Mouse (Mus musculus) hindbrain, embryonic 12.5 days (tissue): ENCODE measurements at regions not wholly inside any gene's neighbourhood (a gene's known extent, or its start where the extent isn't known, plus 50 kb on each side); places are given as distances from the start of the nearest gene placed in this dataset.

Experiments used
- ATAC-seq: fragments of 200-750 bp; cut with Nextera tagmentation; 2 replicates; pipeline ENCODE4 v1.8.0; 2017; ENCODE audit warnings: moderate TSS enrichment; ENCODE audit not compliant: low FRiP score
- H3K27ac ChIP-seq: fragments of 300-500 bp; sonication (generic); 2 replicates; pipeline ENCODE4 v1.5.1; 2016; ENCODE audit warnings: mild to moderate bottlenecking
- H3K27me3 ChIP-seq: fragments of 300-500 bp; sonication (generic); 2 replicates; pipeline ENCODE4 v1.6.1; 2016; ENCODE audit warnings: mild to moderate bottlenecking
- H3K36me3 ChIP-seq: fragments of 300-500 bp; sonication (generic); 2 replicates; pipeline ENCODE4 v1.6.1; 2016; ENCODE audit warnings: mild to moderate bottlenecking
- H3K4me1 ChIP-seq: fragments of 300-500 bp; sonication (generic); 2 replicates; pipeline ENCODE4 v1.6.1; 2016
- H3K4me2 ChIP-seq: fragments of 300-500 bp; sonication (generic); replicated peaks from 2 replicates; pipeline ENCODE4 v1.6.1; 2016; ENCODE audit warnings: mild to moderate bottlenecking
- H3K4me3 ChIP-seq: fragments of 300-500 bp; sonication (generic); 2 replicates; pipeline ENCODE4 v1.5.1; 2016; ENCODE audit warnings: mild to moderate bottlenecking
- H3K9ac ChIP-seq: fragments of 300-500 bp; sonication (generic); 2 replicates; pipeline ENCODE4 v1.6.1; 2016; ENCODE audit warnings: mild to moderate bottlenecking, moderate library complexity
- H3K9me3 ChIP-seq: fragments of 300-500 bp; sonication (generic); replicated peaks from 2 replicates; pipeline ENCODE4 v1.6.1; 2016; ENCODE audit warnings: mild to moderate bottlenecking
- WGBS: fragments of 180-500 bp; shearing (Covaris S2); methylation state at CpG from one replicate; pipeline ENCODE4 v1.1.7; 2016; 5-methylcytosine and 5-hydroxymethylcytosine counted together

DNA sequence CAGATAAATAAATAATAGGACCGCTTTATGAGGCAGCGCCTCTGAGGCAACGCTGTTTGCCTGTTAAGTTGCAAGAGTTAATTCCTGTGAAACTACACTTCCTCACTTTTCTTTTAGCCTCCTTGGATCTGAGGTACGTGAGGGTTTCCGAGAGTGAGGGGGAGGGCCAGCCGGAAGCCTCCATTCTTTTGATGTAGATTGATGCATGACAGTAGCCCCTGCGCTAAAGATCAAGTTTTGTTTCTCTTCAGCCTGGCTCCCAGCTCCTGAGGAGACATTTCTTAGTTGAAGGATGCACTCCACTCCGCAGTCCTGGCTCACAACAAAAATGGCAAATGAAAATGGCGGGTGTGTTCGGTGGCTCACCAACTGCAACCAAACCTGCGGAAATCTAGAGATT lies 485.6 kb upstream of the Cited2 start:
- WGBS = 23% methylated on average over 11 of the region's 11 CpGs
- H3K27me3 ChIP-seq = no peaks in the 10 kb centered on the region
- peaks cover 36% of the 10 kb centered on the region for H3K4me1 ChIP-seq
- no peaks in the 10 kb centered on the region for H3K36me3 ChIP-seq
- no peak overlapping the region for H3K4me3 ChIP-seq
- no peak for ATAC-seq
- no peaks in the 10 kb centered on the region for H3K9me3 ChIP-seq
- H3K4me2 ChIP-seq = 0 out of 2 replicates have a peak overlapping the region, but pooled peaks have one; percentile 19
- 0 out of 2 replicates have a peak overlapping the region, but pooled peaks have one; percentile 3 for H3K27ac ChIP-seq
- H3K9ac ChIP-seq = no peak overlapping the region

DNA sequence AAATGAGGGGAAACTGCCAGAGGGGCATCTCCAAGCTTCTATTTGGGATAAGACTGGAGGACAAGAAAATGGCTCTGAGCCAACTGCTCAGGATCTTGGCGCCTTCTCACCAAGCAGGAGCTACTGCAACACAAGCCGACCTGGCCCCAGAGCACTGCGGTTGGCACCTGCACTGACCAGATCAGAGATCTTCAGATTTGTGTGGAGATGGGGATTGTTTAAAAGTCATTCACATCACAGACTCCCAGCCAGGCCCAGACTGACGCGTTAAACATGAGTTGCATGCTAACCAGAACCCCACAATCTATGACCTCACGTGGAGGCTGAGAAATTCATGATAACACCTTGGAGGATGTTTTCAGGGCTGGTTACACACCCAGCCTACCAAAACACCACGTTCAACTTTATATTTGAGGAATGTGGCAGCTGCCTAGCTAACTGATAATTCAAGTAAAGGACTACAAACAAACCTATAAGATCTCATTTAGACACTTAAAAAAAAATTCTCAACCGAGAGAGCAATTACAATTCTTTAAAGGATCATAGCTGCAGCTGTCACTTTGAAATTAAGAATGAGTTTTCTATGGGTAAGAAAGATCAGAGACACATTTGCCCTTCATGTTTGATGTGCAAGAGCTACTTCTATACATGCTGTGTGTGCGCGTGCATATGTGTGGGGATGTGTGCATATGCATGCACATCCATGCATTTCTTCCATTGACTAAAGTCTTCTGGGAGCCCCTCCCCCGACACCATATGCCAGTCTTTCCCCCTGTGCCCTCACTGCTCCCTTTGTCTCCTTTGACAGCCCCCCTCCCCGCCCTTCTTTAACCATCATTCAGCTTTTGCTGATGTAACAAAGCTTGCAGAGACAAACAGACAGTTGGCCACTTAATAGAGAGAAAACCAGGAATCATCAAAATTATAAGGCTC lies 484.8 kb upstream of the Cited2 start:
- peak overlapping the region; percentile 49; the same call in 1 of the 2 replicates for H3K27ac ChIP-seq
- H3K4me2 ChIP-seq = no peak overlapping the region
- ATAC-seq = peak; percentile 95
- 35% methylated on average over 12 of the region's 12 CpGs for WGBS
- no peaks in the 10 kb centered on the region for H3K9me3 ChIP-seq
- no peaks in the 10 kb centered on the region for H3K27me3 ChIP-seq
- H3K4me1 ChIP-seq = peaks cover 36% of the 10 kb centered on the region
- no peaks in the 10 kb centered on the region for H3K36me3 ChIP-seq
- no peak overlapping the region for H3K9ac ChIP-seq
- no peak overlapping the region for H3K4me3 ChIP-seq

DNA sequence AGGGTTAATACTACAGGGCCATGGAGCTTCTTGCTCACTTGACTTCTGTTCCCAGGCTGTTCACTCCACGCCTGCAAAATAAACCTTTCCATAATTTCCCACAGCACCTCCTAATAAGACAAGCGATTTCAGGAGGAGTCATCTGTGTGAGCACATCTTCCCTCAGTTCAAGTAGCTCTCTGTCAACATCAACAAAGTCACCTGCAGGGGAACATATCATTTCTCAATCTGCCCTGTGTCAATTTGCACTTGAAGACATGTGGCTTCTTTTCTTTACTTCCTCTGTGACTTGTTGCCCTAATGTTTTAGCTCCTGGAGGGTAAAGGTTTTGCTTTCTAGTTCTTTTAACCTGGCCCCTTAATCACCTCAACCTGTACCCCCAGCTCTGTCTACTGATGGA lies 474.7 kb upstream of the Cited2 start:
- WGBS = 66% methylated on average over 2 of the region's 2 CpGs
- Histone ChIP-seq H3K4me2 (no peak overlapping the region), H3K36me3 (no peaks in the 10 kb centered on the region), H3K9ac (no peak overlapping the region), H3K4me3 (no peak overlapping the region), H3K27ac (no peak overlapping the region), H3K27me3 (no peaks in the 10 kb centered on the region), H3K9me3 (no peaks in the 10 kb centered on the region), H3K4me1 (no peaks in the 10 kb centered on the region)
- no peak for ATAC-seq

DNA sequence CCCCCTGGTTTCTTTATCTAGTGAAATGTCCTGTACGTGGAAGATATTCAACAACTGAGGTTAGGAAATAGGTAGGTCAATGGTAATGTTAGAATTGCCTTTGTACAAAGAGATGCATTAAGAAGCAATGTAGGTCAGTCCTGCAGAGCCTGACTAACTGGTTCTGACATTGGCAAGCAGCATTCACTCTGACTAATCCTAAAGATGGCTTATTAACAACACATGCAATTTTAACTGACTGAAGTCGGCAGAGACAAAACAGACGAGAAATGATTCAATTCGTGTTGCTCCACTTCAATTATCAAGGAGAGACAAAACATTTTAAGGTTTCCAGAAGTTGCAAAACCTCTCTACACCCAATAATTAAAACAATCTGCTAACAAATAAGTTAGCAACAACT lies 470.0 kb upstream of the Cited2 start:
- WGBS = 57% methylated on average over 4 of the region's 4 CpGs
- H3K27ac ChIP-seq = no peak overlapping the region
- no peak overlapping the region for H3K4me3 ChIP-seq
- H3K9ac ChIP-seq = no peak overlapping the region
- H3K9me3 ChIP-seq = no peaks in the 10 kb centered on the region
- no peak for ATAC-seq
- no peak overlapping the region for H3K4me2 ChIP-seq
- H3K36me3 ChIP-seq = no peaks in the 10 kb centered on the region
- H3K27me3 ChIP-seq = no peaks in the 10 kb centered on the region
- H3K4me1 ChIP-seq = no peaks in the 10 kb centered on the region

DNA sequence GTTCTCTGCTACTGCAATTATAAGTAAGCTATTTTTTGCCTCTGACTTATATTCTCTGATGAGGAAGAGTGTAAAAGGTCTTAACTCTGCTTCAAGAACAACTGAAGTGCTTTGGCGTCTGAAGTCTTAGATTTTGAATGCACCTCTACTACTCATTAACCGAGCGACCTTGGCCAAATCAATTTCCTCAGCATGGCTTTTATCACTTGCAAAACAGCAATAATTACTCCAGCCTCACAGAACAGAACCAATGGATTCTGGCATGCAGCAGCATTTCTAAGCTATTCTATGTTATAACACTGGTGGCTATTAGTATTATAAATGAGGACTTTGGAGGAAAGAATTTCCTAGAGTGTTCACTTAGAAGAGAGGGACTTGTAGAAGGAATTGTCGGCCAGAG lies 462.9 kb upstream of the Cited2 start:
- H3K27ac ChIP-seq = no peak overlapping the region
- no peak overlapping the region for H3K4me2 ChIP-seq
- no peaks in the 10 kb centered on the region for H3K4me1 ChIP-seq
- H3K36me3 ChIP-seq = no peaks in the 10 kb centered on the region
- H3K9me3 ChIP-seq = 0 out of 2 replicates have a peak, but pooled peaks cover 4% of the 10 kb centered on the region
- no peak for ATAC-seq
- no peak overlapping the region for H3K4me3 ChIP-seq
- no peak overlapping the region for H3K9ac ChIP-seq
- H3K27me3 ChIP-seq = no peaks in the 10 kb centered on the region
- WGBS = 68% methylated on average over 4 of the region's 4 CpGs

DNA sequence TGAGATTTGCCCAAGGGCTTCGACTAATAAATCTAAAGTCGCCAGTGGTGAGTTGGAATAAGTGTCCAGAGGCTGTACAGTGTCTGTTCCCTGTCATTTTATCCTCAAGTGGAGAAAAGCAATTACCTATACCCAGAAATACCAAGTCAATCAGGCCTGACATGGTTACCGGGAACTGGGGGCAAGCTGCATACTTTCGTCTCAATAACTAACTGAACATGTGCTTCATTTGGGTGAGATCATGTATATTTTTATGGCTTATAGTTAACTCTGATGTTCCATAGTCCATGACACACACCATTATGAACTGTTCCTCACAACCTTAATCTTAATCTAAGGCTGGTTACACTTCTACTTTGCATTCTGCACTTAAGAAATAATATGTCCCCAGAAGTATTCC lies 462.4 kb upstream of the Cited2 start:
- Histone ChIP-seq H3K27ac (no peak overlapping the region), H3K4me3 (no peak overlapping the region), H3K27me3 (no peaks in the 10 kb centered on the region), H3K9ac (no peak overlapping the region), H3K36me3 (no peaks in the 10 kb centered on the region), H3K4me2 (no peak overlapping the region), H3K9me3 (0 out of 2 replicates have a peak, but pooled peaks cover 4% of the 10 kb centered on the region), H3K4me1 (no peaks in the 10 kb centered on the region)
- 77% methylated on average over 4 of the region's 4 CpGs for WGBS
- ATAC-seq = no peak

DNA sequence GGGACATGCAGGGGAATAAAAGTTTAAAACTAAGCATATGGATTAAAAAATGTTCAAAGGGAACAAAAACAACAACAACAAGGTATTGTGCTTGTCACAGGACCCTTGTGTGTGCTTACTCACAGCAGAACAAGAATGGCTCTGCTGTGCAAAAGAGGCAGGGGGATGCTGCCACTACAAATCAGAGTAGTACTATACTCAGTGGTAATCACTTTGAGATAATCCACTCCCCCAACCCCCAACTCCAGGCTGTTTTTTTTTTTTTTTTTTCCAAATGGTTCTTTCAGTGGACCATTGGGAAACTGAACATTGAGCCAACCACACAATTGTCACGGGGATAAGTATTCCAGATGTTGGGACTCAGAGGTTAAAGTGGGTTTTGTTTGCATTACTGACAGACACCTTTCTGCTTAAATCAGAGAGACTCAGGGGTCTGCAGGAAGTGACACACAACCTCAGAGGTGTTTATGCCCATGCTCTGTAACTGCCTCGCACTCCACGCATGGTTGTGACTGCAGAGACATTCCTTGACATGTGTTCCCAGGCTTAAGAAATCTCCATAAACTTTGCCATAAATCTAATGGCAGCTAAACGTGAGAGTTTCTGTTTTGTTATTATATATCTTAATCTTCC lies 461.7 kb upstream of the Cited2 start:
- Histone ChIP-seq H3K27ac (no peak overlapping the region), H3K27me3 (no peaks in the 10 kb centered on the region), H3K4me2 (no peak overlapping the region), H3K9me3 (0 out of 2 replicates have a peak, but pooled peaks cover 4% of the 10 kb centered on the region), H3K4me3 (no peak overlapping the region), H3K36me3 (no peaks in the 10 kb centered on the region), H3K9ac (no peak overlapping the region), H3K4me1 (no peaks in the 10 kb centered on the region)
- 63% methylated on average over 4 of the region's 4 CpGs for WGBS
- ATAC-seq = no peak

DNA sequence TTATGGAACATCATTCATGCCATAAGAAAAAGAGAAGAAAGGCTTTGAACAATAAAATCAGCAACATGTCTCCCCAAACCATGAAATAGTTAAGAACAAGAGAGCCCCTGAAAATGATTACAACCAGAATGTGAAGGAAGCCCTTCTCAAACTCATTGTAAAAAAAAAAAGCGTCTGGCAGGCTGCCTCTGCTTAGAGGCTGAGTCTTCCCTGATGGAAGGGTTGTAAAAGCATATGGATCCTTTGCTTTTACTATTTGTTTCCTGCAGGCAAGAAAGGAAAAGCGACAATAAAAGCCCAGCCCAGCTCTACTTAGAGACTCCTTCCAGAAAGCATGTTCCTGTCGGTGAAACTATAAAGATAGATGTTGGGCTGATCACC lies 461.2 kb upstream of the Cited2 start:
- H3K27me3 ChIP-seq = no peaks in the 10 kb centered on the region
- H3K27ac ChIP-seq = no peak overlapping the region
- no peak overlapping the region for H3K9ac ChIP-seq
- no peak overlapping the region for H3K4me3 ChIP-seq
- no peak for ATAC-seq
- 0 out of 2 replicates have a peak, but pooled peaks cover 4% of the 10 kb centered on the region for H3K9me3 ChIP-seq
- H3K4me2 ChIP-seq = no peak overlapping the region
- no peaks in the 10 kb centered on the region for H3K4me1 ChIP-seq
- no peaks in the 10 kb centered on the region for H3K36me3 ChIP-seq
- WGBS = 67% methylated on average over 3 of the region's 3 CpGs

DNA sequence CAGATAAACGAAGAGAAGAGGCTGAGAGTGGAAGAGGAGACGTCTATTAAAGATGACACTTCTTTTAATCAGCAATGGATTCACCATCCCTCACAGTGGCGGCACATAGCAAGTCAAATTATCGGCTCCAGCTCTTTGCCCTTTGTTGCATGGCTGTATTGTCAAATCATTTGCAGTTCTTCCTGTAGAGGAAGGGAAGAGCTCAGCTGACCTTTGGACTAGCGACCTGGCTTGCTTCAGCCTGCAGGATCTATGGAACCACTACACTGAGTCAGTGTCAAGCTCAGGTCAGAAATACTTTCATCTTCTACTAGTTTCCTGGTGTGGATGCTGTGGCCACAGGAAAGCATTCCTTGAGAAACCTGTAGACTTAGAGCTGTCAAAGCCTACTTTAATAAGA lies 450.4 kb upstream of the Cited2 start:
- H3K9ac ChIP-seq = no peak overlapping the region
- no peak overlapping the region for H3K4me3 ChIP-seq
- no peaks in the 10 kb centered on the region for H3K36me3 ChIP-seq
- no peaks in the 10 kb centered on the region for H3K9me3 ChIP-seq
- no peaks in the 10 kb centered on the region for H3K4me1 ChIP-seq
- no peak for ATAC-seq
- H3K27me3 ChIP-seq = no peaks in the 10 kb centered on the region
- H3K27ac ChIP-seq = no peak overlapping the region
- 76% methylated on average over 5 of the region's 5 CpGs for WGBS
- no peak overlapping the region for H3K4me2 ChIP-seq

DNA sequence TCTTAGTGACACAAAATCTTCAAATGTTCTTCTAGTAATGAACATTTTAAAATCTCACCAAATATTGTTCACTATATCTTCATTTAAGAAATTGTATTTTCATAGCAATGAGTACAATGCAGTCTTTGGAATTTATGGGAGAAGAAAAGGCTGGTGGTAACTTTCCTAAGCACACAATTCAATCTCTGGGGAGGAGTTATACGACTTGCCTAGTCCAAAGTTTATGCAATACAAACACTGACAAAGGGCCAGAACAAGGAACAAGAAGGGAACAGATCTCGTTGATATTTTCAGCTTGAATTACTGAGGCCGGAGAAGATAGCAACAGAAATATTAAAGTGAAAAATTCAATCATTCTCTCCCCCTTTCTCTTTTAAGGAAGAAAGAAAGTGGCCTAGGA lies 449.2 kb upstream of the Cited2 start:
- no peak overlapping the region for H3K9ac ChIP-seq
- H3K36me3 ChIP-seq = no peaks in the 10 kb centered on the region
- 84% methylated on average over 3 of the region's 3 CpGs for WGBS
- no peak overlapping the region for H3K4me3 ChIP-seq
- H3K27ac ChIP-seq = no peak overlapping the region
- no peaks in the 10 kb centered on the region for H3K4me1 ChIP-seq
- no peaks in the 10 kb centered on the region for H3K27me3 ChIP-seq
- no peak for ATAC-seq
- H3K4me2 ChIP-seq = no peak overlapping the region
- H3K9me3 ChIP-seq = no peaks in the 10 kb centered on the region

DNA sequence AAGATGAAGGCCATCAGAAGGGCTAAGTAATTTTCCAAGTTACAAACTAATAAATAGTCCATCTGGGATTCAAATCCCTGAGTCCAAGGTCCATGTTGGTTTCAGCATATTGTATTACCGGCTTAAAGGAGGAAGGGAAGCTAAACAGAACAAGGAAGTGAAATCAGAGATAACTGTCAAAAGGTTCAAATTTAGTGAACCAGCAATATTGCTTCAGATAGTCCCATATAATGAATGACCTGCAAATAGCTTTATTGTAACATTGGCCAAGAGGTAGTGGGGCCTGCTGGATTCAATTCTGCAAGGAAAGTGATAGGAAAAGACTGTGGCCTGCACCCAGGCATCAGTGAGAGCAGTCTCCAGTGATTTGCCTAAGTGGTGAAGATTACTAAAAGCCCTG lies 447.8 kb upstream of the Cited2 start:
- Histone ChIP-seq H3K36me3 (no peaks in the 10 kb centered on the region), H3K27ac (no peak overlapping the region), H3K4me2 (no peak overlapping the region), H3K9ac (no peak overlapping the region), H3K9me3 (no peaks in the 10 kb centered on the region), H3K4me1 (no peaks in the 10 kb centered on the region), H3K4me3 (no peak overlapping the region), H3K27me3 (no peaks in the 10 kb centered on the region)
- 79% methylated on average over 1 of the region's 1 CpGs for WGBS
- ATAC-seq = no peak

DNA sequence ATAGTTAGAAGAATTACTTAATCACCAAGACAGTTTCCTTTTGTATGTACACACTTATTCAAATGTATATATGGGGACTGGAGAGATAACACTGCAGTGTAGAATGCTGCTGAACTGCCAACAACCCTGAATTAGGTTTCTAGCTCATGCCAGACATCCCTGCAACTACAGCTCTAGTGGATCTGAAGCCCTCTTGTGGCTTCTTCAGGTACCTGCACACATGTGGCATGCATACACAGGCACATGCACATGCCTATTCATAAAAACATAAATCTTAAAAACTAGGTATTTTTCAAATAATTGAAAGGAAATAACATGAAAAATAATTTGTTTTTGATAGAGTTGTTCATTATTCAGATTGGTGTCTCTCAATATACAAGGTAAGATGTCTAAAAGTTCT lies 445.1 kb upstream of the Cited2 start:
- Histone ChIP-seq H3K27ac (no peak overlapping the region), H3K36me3 (no peaks in the 10 kb centered on the region), H3K4me3 (no peak overlapping the region)

DNA sequence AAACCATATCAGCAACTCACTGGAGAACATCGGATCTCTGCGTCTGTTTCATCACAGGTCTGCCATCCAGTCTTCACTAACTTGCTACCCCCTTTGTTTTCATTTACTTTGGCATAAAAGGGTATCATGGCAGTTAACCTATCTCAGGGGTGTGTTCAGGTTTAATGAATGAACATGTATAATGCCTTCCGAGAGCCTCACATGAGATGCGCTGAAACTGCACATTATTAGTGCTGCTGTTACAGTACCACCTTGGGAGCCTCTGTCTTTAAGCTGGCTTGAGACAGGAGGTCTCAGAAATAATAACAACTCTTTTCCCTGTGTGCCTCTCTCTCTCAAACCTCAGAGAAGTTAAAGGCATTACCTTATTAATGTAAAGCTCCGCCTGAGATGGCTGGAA lies 438.2 kb upstream of the Cited2 start:
- no peak overlapping the region for H3K27ac ChIP-seq
- H3K9ac ChIP-seq = no peak overlapping the region
- ATAC-seq = no peak
- H3K4me2 ChIP-seq = no peak overlapping the region
- peaks cover 5% of the 10 kb centered on the region for H3K4me1 ChIP-seq
- H3K4me3 ChIP-seq = no peak overlapping the region
- H3K36me3 ChIP-seq = no peaks in the 10 kb centered on the region
- H3K9me3 ChIP-seq = no peaks in the 10 kb centered on the region
- WGBS = 87% methylated on average over 5 of the region's 5 CpGs
- no peaks in the 10 kb centered on the region for H3K27me3 ChIP-seq

More for the DNA sequence above, 445.1 kb upstream of the Cited2 start:
- H3K9ac ChIP-seq = no peak overlapping the region
- H3K4me2 ChIP-seq = no peak overlapping the region
- H3K4me1 ChIP-seq = no peaks in the 10 kb centered on the region
- no peaks in the 10 kb centered on the region for H3K27me3 ChIP-seq
- H3K9me3 ChIP-seq = no peaks in the 10 kb centered on the region
- ATAC-seq = no peak
